Mouse (Mus musculus) midbrain, embryonic 15.5 days (tissue): Measurements from ENCODE around the gene Rhoh. TPM values are rescaled to one million over a fixed set of nuclear protein-coding genes. Genes with fewer than 3 reads are reported as not detected.

Experiments used
- polyA plus RNA-seq: library from polyadenylated mRNA; unstranded; fragments of >200 nt; fragmentation: Nextera tagmentation; extraction: Ambion mirVana; gene quantifications from 2 replicates; pipeline ENCODE4 v1.2.1, GENCODE M21; 2015

Rhoh gene
- polyA plus RNA-seq, 1 experiment from 2014 or later, result 0.52 TPM

Other genes with a start within 250 kb of the Rhoh start
- gene Pds5a, start 162.9 kb upstream of the Rhoh start, polyA plus RNA-seq, result 45.1 and 46.0 TPM in 2 replicates
- gene N4bp2, start 97.7 kb upstream of the Rhoh start, polyA plus RNA-seq, result 17.8 and 20.5 TPM in 2 replicates
- not detected in 2 replicates for gene Chrna9, start 73.7 kb downstream of the Rhoh start, polyA plus RNA-seq
- gene 9130230L23Rik, start 143.1 kb downstream of the Rhoh start, polyA plus RNA-seq, result 0.18 TPM in 1 of 2 replicates, not detected in the other